Mouse (Mus musculus): ENCODE results near the gene Vps11. TPM values are rescaled to one million over a fixed set of nuclear protein-coding genes. Genes with fewer than 3 reads are reported as not detected.
"Not testable (repeated sequence)": the region's sequence is repeated elsewhere in the genome, so short reads cannot be mapped to it uniquely, and the experiment has no call there.

Gene Vps11
- polyA plus RNA-seq (2016; fragmentation: Nextera tagmentation; extraction: Ambion mirVana): 28.3 and 32.4 TPM in 2 replicates

DNA sequence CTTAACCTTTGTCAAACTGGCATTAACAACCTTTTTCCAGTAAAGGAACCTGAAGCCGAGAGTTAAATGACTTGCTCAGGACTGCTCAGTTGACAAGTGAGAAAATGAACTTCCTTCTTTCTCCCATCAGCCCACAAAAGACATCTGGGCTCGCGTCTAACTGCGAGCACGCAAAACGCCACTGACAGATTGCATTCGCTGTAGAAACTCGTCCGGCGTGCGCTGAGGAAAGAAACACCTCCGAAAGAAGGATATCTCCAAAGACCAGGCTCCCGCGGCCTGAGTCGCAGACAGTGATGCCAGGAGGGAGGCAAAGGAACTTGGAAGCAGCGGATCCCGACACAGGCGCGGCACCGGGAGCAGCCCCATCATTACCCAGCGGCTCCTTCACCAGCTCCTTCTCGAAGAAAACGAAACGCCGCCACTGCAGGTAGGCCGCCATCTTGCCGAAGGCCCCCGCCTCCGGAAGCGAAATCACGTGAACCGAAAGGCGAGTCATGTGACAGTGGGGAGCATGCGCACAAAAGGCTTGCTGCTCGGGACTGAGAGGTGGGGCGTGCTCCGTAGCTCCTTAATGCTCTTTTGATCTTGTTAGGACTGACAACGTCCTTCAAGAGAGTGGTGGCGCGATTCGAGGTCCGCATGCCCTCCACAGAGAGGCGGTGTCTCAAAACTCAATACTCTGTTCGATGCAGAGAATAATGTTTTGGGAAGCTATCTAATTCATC, at the start of gene Vps11:
TSS of gene Vps11 (minus strand) at position 481 of the 728 bp plus-strand sequence.
- Histone ChIP-seq H3K4me3 (peak within 1 kb of the TSS; percentile 97), H3K9me3 (no peaks in the 10 kb centered on the region), H3K4me1 (peaks cover 7% of the 10 kb centered on the region; the same call in 1 of the 2 replicates), H3K27ac (peak within 1 kb of the TSS; percentile 57; the same call in 1 of the 2 replicates), H3K9ac (peak within 1 kb of the TSS; percentile 81), H3K4me2 (replicated peaks) (peak within 1 kb of the TSS; percentile 92), H3K27me3 (no peaks in the 10 kb centered on the region), H3K36me3 (peaks cover 29% of the 10 kb centered on the region)
- ATAC-seq (ENCODE audit: insufficient number of reproducible peaks, insufficient read depth, low FRiP score, low TSS enrichment): peak; percentile 77; the same call in 1 of the 2 replicates
- WGBS: 1% methylated on average over 44 of the region's 44 CpGs

- Histone ChIP-seq H3K4me1 (peaks cover 10% of the 10 kb centered on the region), H3K4me3 (no peak overlapping the region), H3K27me3 (no peaks in the 10 kb centered on the region), H3K27ac (no peak overlapping the region), H3K9me3 (no peaks in the 10 kb centered on the region), H3K4me2 (replicated peaks) (no peak overlapping the region), H3K9ac (no peak overlapping the region), H3K36me3 (peaks cover 49% of the 10 kb centered on the region)
- ATAC-seq (ENCODE audit: insufficient number of reproducible peaks, insufficient read depth, low FRiP score, low TSS enrichment): no peak
- WGBS: 84% methylated on average over 2 of the region's 2 CpGs
Observed at GRCm38 (mm10) chr9:44410647-44411336, 49.3 kb upstream of the Vps11 start.

DNA sequence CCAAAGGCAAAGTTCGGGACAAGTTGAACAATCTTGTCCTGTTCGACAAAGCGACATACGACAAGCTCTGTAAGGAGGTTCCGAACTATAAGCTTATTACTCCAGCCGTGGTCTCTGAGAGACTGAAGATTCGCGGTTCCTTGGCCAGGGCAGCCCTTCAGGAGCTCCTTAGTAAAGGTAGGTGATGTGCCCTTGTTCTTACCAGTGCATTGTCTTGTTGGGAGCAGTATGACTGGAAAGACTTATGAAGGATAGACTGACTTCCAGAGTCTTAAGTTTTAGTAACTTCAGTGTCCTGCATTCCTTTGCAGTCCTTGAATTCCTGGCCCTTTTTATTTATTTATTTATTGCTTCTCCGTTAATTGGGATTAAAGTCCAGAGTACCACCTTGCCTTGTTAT, 47.2 kb upstream of the Vps11 start:
- not testable (repeated sequence) for H3K4me1 ChIP-seq
- WGBS: 85% methylated on average over 9 of the region's 9 CpGs

GRCm38 (mm10) chr9:44407752-44408097, 46.3 kb upstream of the Vps11 start:
- H3K9me3 ChIP-seq: no peaks in the 10 kb centered on the region
- WGBS: under 1% methylated on average over 24 of the region's 24 CpGs
- H3K4me3 ChIP-seq: peak overlapping the region; percentile 64
- H3K4me2 ChIP-seq (replicated peaks): peak overlapping the region; percentile 66
- peaks cover 64% of the 10 kb centered on the region for H3K36me3 ChIP-seq
- H3K4me1 ChIP-seq: peaks cover 10% of the 10 kb centered on the region
- H3K27me3 ChIP-seq: no peaks in the 10 kb centered on the region
- no peak; the same call in 1 of the 2 replicates for ATAC-seq (ENCODE audit: insufficient number of reproducible peaks, insufficient read depth, low FRiP score, low TSS enrichment)
- peak overlapping the region; percentile 95 for H3K27ac ChIP-seq
- peak overlapping the region; percentile 72 for H3K9ac ChIP-seq

More for the DNA sequence above, 47.2 kb upstream of the Vps11 start:
- Histone ChIP-seq H3K36me3 (peaks cover 63% of the 10 kb centered on the region), H3K4me2 (replicated peaks) (peak overlapping the region; percentile 66), H3K4me3 (peak overlapping the region; percentile 64), H3K9ac (peak overlapping the region; percentile 72; the same call in 1 of the 2 replicates)
- not testable (repeated sequence) for H3K27ac ChIP-seq; ATAC-seq (ENCODE audit: insufficient number of reproducible peaks, insufficient read depth, low FRiP score, low TSS enrichment); H3K9me3 ChIP-seq; H3K27me3 ChIP-seq

DNA sequence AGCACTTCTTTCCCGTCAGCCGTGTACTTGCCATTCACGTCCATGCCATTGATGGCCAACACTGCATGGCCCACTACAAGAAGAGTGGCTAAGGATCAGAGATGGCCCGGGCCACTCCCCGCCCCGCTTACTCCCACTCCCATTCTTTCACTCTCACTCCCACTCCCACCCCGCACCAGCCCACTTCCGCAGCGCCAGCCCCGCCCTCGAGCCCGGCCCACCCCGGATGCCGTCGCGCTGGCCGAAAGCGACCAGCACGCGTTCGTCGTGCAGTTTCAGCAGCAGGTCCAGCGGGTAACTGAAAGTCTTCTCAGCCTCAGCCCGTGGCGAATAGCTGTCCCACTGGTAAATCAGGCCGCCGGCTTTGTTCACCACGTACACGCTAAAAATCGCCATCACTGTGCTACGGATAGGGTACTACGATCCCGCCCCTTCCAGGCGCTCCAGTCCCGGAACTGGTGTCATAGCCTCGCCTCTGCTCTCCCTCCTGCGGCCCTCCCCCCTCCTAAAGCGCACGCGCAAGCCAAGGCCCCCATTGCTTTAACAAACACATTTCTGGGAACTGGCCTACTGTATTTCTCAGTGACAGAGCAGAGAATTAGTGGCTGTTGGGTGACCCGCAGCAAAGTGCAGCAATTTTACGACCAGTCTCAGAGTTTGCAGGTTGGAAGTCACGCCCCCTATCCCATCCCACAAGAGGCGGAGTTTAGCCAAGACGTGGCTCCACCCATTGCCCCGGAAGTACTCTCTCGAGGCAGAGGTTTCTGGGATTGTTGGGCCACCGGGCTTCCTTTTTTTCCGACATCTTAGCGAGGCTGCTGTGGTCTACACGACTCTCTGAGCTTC, 45.7 kb upstream of the Vps11 start, which contains the start of the genes Rps25 and Trappc4:
TSS of gene Rps25 (plus strand) at position 234 of the 846 bp plus-strand sequence.
TSS of gene Trappc4 (minus strand) at position 695 of the 846 bp plus-strand sequence.
- peak within 1 kb of the TSS; percentile 95 for H3K27ac ChIP-seq
- peak within 1 kb of the TSS; percentile 66 for H3K4me2 ChIP-seq (replicated peaks)
- ATAC-seq (ENCODE audit: insufficient number of reproducible peaks, insufficient read depth, low FRiP score, low TSS enrichment): peak; percentile 90
- H3K9ac ChIP-seq: peak within 1 kb of the TSS; percentile 72
- WGBS: under 1% methylated on average over 51 of the region's 51 CpGs
- peaks cover 10% of the 10 kb centered on the region for H3K4me1 ChIP-seq
- no peaks in the 10 kb centered on the region for H3K9me3 ChIP-seq
- H3K4me3 ChIP-seq: peak within 1 kb of the TSS; percentile 64
- H3K27me3 ChIP-seq: no peaks in the 10 kb centered on the region
- H3K36me3 ChIP-seq: peaks cover 64% of the 10 kb centered on the region

GRCm38 (mm10) chr9:44405011-44405410, 43.5 kb upstream of the Vps11 start:
- no peak overlapping the region for H3K27ac ChIP-seq
- H3K9ac ChIP-seq: no peak overlapping the region
- no peak for ATAC-seq (ENCODE audit: insufficient number of reproducible peaks, insufficient read depth, low FRiP score, low TSS enrichment)
- no peaks in the 10 kb centered on the region for H3K9me3 ChIP-seq
- 79% methylated on average over 3 of the region's 3 CpGs for WGBS
- peaks cover 10% of the 10 kb centered on the region for H3K4me1 ChIP-seq
- H3K36me3 ChIP-seq: peaks cover 64% of the 10 kb centered on the region
- H3K4me3 ChIP-seq: no peak overlapping the region
- H3K4me2 ChIP-seq (replicated peaks): no peak overlapping the region
- H3K27me3 ChIP-seq: no peaks in the 10 kb centered on the region

DNA sequence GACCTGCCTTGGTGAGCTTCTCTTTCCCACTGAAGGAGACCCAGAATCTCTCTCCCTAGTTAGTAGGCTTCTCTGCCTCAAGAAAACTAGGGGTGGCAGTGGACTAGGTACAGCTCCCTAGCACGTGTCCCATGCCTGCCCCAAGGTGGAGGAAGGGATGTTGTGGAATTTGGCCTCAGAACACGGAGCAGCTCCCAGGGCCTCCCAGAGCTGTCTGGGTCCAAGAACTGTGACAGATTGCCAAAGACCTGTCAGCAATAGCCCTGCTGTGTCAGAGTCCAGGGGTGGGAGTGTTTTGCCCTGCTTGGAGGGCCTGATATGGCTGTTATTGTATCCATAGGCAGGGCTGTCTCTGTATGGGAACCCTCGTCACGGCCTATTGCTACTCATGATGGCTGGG, 39.6 kb upstream of the Vps11 start:
- no peak for ATAC-seq (ENCODE audit: insufficient number of reproducible peaks, insufficient read depth, low FRiP score, low TSS enrichment)
- WGBS: 89% methylated on average over 4 of the region's 4 CpGs
- no peak overlapping the region for H3K4me3 ChIP-seq
- H3K27me3 ChIP-seq: 0 out of 2 replicates have a peak, but pooled peaks cover 3% of the 10 kb centered on the region
- no peaks in the 10 kb centered on the region for H3K9me3 ChIP-seq
- peaks cover 17% of the 10 kb centered on the region for H3K4me1 ChIP-seq
- no peak overlapping the region for H3K27ac ChIP-seq
- H3K36me3 ChIP-seq: peaks cover 64% of the 10 kb centered on the region
- no peak overlapping the region for H3K9ac ChIP-seq
- H3K4me2 ChIP-seq (replicated peaks): no peak overlapping the region

GRCm38 (mm10) chr9:44399795-44400114, 38.3 kb upstream of the Vps11 start:
- H3K9ac ChIP-seq: no peak overlapping the region; the same call in 1 of the 2 replicates

GRCm38 (mm10) chr9:44399114-44399794, 37.8 kb upstream of the Vps11 start:
- peaks cover 15% of the 10 kb centered on the region; the same call in 1 of the 2 replicates for H3K4me1 ChIP-seq
- H3K9ac ChIP-seq: no peak overlapping the region
- H3K4me2 ChIP-seq (replicated peaks): no peak overlapping the region
- H3K27ac ChIP-seq: no peak overlapping the region
- no peaks in the 10 kb centered on the region for H3K9me3 ChIP-seq
- H3K36me3 ChIP-seq: peaks cover 53% of the 10 kb centered on the region
- 74% methylated on average over 13 of the region's 13 CpGs for WGBS
- H3K27me3 ChIP-seq: 0 out of 2 replicates have a peak, but pooled peaks cover 3% of the 10 kb centered on the region
- ATAC-seq (ENCODE audit: insufficient number of reproducible peaks, insufficient read depth, low FRiP score, low TSS enrichment): no peak
- H3K4me3 ChIP-seq: no peak overlapping the region

More at GRCm38 (mm10) chr9:44399795-44400114, 38.3 kb upstream of the Vps11 start:
- Histone ChIP-seq H3K4me1 (peaks cover 15% of the 10 kb centered on the region; the same call in 1 of the 2 replicates), H3K27me3 (0 out of 2 replicates have a peak, but pooled peaks cover 3% of the 10 kb centered on the region), H3K27ac (no peak overlapping the region), H3K4me2 (replicated peaks) (no peak overlapping the region), H3K36me3 (peaks cover 58% of the 10 kb centered on the region), H3K4me3 (no peak overlapping the region), H3K9me3 (no peaks in the 10 kb centered on the region)
- no peak for ATAC-seq (ENCODE audit: insufficient number of reproducible peaks, insufficient read depth, low FRiP score, low TSS enrichment)
- 91% methylated on average over 6 of the region's 6 CpGs for WGBS

- ATAC-seq (ENCODE audit: insufficient number of reproducible peaks, insufficient read depth, low FRiP score, low TSS enrichment): no peak
- Histone ChIP-seq H3K27me3 (0 out of 2 replicates have a peak, but pooled peaks cover 3% of the 10 kb centered on the region), H3K27ac (no peak overlapping the region), H3K9me3 (no peaks in the 10 kb centered on the region), H3K36me3 (peaks cover 46% of the 10 kb centered on the region), H3K9ac (no peak overlapping the region), H3K4me3 (no peak overlapping the region), H3K4me2 (replicated peaks) (peak overlapping the region; percentile 98), H3K4me1 (peaks cover 15% of the 10 kb centered on the region; the same call in 1 of the 2 replicates)
- 87% methylated on average over 9 of the region's 9 CpGs for WGBS
Observed at GRCm38 (mm10) chr9:44398551-44398950, 37.1 kb upstream of the Vps11 start.
